Mouse (Mus musculus) urinary bladder, postnatal 14 days (tissue): ENCODE results near the gene Slc22a23.

Experiments
- DNase-seq: peaks from one replicate; pipeline ENCODE4 v3.0.0; 2021; ENCODE audit warnings: low spot score

Slc22a23 gene

DNA sequence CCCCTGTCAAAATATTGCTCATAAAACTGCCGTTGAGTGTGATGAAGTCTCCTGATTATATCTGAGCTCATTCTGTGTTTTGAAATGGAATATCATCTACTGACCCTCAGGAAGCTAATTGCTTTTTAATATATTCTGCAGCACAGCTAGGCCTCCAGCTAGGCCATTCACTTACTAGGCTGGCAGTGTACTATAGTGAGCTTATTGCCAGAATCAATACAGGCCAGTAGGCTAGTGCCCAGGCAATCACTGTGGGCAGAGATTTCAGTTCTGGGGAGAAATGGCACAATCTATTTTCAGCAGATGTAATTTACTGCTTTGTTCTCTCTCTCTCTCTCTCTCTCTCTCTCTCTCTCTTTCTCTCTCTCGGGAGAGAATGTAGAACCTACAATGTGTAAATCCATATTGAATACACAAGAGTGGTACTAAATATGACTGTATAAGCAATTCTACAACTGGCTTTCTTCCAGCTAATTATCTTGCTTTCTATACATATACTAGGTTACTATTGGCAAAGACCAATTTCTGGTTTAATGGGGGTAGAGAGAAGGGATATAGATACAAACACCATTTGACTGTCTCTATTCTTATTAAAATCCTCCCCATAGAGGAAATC lies 75.5 kb downstream of the Slc22a23 start:
- no peak for DNase-seq

DNA sequence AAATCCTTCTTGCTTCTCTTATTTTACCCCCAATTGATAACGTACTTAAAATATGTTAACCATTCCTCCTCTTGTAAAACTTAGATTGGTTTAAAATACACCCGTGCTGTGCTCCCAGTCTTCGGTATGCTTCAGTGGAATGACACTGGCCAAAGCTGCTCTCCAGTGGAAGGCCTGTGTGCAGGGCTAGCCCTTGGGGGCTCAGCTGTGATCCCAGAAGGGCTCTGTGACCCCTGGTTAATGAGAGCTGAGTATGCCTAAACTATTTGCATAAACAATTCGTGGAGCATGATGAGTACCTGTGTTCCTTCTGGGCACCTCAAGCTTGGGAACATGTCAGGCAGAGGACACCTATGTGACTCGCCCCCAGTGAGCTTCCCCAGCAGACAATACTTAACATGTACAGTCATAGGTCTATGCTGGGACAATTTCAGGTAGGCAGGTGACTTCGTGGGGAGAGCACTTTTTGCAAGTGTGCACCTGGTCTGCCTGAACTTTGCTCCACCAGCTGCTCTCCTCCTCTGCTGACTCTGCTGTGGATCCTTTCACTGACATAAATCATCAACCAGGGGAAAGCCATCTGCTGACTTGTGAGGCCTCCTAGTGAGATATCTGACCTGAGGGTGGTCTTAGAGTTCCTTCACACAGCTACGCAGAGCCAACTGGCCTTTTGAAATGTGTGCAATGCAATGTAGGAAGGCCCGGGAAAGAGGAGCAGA lies 77.9 kb downstream of the Slc22a23 start:
- no peak for DNase-seq

DNA sequence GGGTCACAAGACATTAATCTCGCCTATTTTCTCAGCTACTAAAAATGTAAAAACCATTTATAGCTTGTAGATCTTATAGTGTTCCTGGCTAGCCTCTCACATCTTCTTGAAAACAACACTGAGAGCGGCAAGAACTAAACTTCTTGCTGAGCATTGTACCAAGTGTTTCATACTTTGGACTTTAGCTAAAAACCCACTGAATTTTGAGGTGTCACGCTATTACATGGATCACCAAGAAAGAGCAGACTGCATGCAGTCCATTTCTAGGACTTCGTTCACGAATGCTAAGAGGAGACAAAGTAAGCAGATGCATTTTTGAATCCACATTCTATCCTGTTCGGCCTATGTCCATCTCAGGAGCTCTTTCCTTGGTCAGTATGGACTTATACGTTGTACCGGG lies 78.9 kb downstream of the Slc22a23 start:
- DNase-seq: no peak

DNA sequence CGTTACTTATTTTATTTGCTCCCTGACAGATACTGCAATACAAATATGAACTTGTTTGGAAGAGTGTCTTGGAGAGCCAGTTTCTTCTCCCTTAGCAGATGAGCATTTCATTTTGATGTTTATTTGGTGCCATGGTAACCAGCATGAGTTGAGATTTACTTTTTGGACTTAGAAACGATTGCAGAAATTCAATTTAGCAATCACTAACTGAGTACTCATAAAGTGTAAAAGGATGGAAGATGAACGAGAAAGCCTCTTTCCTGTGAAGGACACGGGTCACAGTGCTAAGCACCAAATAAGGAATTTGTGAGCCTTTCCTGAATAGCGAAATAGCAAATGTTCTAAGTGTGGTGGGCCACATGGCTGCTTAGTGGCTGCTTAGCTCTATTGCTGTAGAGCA lies 79.4 kb downstream of the Slc22a23 start:
- no peak for DNase-seq

DNA sequence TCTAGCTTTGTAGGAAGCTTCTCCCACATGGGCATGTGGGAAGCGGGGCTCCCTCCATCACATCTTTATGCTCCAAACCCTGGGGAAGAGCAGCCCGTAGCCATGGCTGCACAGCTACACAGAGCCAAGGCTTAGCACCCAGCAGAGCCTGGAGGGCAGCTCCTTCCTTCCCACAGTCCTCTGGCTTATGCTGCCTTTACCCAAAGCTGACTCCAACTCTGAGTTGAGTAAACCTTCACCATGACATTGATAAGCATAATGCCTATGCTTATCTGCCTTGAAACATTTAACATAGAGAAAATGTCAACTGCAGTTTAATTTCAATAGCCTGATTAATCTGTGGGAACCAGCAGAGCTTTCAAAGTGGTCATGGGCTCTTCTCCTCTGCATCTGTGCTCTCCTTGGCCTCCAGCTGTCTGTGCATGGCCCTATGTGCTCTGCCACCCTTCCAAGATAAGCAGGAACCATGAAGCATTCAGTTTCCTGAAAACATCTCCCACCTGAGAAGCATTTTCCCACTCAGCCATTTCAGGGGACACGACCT lies 79.9 kb downstream of the Slc22a23 start:
- DNase-seq: no peak

DNA sequence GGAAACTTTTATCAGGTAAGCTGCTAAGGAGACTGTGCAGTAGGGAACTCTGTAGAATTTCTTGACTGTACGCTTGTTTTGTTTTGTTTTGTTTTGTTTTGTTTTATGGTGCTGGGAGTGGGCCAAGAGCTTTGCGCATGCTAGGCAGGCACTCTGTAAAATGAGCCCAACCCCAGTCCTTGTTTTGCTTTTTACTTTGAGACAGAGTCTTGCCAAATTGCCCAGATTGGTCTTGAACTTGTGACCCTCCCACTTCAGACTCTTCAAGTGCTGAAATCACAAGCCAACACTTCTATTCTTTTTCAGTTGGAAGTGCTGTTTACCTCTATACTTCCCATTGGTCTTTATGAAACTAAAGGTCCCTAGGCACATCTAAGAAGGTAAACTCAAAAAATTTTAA lies 80.5 kb downstream of the Slc22a23 start:
- no peak for DNase-seq

DNA sequence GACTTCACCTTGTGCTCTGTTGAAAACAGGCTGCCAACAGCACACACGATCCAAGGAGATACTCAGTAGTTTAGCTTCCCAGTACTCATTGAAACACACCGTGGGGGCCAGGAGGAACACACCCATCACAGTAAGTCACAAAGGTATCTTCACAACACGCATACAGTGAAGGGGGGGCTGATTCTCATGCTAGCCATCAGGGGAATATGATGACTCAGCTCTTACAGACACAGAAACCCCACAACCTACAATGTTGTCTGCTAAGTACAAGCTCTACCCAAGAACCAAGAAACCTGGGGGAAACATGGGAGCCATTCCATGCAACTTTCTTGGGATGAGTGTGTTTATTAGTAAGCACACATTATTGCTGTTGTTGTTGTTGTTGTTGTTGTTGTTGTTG lies 86.2 kb downstream of the Slc22a23 start:
- DNase-seq: no peak

DNA sequence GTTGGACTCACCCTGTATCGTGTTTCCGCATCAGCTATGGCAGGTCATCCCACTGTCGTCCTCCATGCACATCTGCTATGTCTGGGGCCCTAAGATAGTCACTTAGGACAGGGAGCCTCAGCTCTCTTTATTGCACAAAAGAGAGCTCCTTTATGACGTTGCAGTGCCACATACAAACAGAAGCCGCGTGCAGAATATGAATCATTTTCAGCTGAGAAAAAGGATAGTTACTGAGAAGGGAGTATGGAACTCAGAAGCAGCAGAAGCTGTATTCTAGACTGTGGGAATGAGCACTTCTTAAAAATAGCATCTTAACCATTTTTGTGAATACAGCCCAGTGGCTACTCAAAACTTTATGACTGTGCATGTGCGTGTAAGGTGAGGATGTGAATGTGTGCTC lies 87.8 kb downstream of the Slc22a23 start:
- no peak for DNase-seq

DNA sequence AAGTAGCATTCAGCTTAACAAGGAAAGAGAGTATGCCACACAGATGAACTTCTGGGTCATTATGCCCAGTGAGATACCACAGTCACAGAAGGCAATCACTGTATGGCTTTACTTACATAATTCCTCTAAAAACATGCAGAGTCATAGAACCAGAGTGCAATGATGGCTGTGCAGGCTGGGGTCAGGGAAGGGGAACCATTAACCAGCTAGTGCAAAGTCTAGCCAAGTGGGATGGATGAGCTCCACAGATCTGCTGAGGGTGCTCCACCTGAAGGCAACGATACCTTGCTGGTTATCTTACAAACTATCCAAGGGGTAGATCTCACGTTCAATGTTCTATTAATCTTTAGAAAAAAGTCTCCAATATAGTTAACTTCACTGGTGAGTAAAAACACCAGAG lies 88.3 kb downstream of the Slc22a23 start:
- DNase-seq: no peak

DNA sequence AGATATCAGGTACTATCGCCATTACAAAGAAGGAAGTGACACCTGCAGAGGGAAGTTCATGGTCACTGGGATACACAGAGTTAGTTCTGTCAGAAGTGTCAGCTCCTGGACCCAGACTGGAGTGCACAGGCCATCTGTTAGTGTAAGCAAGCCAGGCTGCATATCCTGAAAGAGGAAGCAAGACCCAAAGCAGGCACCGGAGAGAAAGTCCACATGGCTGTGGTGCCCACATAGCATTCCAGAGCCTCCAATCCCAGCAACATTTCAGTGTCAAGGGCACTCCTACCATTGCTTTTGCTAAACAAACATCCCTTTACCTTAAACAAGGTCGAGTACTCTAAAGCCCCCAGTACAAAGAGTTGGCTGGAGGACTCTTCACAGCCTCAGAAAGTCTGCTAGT lies 89.7 kb downstream of the Slc22a23 start:
- no peak for DNase-seq

DNA sequence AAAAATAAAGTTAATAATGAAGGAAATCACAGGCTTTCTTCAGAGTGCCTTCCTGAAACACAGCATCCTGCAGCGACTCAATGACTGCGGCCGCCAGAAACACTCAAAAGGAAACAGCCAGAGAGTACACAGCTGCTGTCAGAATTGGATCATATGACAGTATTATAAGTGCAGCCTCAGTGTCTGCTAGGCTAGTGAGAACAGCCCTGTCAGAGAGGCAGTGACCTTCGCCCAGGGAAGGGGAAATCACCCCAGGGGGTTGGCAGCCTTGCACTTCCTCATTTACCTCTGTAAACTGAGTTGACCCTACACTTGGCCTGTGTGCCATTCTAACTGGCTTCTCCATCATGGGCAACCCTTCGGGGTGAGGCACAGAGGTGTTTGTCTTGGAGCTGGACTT lies 90.3 kb downstream of the Slc22a23 start:
- no peak for DNase-seq

DNA sequence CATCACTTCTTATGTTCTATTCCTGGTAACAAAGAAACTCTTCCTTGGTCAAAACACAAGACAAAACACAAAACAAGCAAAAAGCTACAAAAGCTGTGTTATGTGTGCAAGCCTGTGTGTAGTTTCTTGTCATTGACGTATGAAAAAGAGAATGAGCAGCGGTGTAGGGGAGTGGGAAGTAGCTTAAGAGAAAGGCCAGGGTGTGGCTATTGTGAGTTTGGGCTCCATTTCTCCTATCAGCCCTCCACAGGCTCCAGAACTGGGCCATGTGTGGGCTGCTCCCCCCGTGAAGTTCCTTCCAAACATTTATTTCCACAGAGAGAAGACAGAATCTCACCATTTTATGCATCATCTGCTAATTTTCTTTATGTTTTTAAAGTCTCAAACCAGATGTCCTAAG lies 91.2 kb downstream of the Slc22a23 start:
- DNase-seq: no peak

DNA sequence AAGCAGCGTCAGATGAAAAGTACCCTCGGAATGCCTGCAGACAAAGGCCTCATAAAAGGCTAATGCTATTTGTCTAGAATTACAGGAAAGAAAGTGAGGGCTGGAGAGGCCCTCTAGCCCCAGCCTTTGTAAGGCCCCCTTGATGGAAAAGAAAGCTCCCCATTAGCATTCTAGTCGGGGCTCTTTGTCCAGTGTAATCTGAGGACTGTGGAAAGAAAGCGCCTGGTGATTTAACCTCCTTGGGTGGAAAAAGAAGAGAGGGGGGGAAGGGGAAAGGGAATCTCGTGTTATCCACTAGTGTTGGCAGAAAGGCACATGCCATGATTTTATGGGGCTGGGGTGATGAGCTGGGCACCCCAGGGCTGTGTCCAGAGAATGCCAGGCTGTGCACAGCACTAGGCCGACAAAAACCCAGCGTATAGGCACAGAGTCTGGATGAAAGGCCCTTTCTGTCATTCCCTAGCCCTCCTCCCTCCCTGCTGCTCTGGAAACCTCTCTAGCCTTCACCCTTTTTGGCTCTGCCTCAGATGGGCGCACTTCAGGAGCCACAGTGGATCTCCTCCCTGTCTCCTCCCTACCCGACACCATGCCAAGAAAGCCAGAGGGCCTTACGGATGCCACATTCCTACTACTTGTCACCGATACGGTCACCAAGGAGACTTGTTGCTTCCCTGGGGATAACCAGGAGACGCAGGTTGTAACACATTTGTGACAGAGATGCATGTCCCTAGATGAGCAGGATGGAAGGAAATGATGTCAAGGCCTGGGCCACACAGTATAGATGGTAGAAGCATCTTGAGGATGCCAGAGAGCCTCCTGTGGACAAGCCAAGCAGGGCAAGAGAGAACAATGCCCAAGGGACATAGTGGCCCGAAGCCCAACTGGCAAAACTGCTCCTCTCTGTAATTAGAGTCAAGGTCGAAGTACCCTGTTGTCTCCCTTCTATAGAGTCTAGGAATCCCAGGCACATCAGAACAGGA lies 95.8 kb downstream of the Slc22a23 start:
- no peak for DNase-seq

DNA sequence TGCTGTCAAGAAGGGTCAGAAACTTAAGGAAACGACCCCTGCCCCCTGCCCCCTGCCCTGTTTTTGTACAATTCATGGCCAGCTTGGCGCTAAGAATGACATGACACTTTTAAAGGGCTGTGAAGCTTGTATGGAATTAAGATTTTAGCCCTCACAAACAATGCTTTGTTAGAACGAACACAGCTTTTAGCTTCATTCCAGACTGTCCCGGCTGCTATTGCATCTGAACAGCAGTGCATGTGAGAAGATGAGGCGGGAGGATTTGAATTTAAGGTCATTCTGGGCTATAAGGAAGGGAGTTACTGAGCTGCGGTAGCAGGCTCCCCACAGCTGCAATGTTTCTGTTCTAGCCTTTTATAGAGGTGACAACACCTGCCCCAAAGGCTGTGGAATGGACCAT lies 96.9 kb downstream of the Slc22a23 start:
- DNase-seq: no peak

DNA sequence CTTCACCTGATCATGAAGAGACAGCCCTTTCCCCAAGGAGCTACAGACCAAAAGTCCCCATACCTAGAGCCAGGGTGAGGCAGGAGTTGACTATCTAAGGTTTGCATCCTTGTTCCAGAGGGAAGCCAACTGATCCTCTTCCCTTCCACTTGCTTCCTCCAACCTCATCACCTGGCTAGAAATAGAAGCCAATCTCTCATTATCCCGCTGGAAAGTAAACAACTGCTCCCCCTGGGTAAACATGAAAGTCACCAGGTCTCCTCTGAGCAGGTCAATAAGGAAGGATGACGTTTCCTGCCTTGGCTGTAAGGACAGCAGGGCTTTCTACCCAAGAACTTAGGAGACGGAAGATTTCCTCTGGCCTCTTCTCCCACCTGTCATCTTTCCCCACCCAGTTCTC lies 98.2 kb downstream of the Slc22a23 start:
- no peak for DNase-seq

DNA sequence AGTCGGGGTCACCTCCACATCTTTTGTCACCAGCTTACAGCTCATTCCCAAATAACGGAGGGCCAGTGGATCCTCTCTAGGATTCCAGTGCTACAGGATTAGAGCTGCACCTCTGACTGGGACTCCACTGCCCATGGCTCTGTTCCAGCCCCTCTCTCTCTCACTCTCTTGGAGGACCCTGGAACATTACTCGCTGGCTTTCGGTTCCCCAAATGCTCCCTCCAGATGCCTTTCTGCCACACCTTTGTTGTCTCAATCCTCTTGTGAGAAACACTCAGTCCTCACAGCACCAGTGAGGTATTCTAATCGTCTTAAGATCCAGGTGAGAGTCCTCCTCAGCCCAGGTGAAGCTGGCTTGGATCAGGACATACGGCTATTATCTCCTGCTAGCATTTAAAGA lies 99.8 kb downstream of the Slc22a23 start:
- DNase-seq: no peak

DNA sequence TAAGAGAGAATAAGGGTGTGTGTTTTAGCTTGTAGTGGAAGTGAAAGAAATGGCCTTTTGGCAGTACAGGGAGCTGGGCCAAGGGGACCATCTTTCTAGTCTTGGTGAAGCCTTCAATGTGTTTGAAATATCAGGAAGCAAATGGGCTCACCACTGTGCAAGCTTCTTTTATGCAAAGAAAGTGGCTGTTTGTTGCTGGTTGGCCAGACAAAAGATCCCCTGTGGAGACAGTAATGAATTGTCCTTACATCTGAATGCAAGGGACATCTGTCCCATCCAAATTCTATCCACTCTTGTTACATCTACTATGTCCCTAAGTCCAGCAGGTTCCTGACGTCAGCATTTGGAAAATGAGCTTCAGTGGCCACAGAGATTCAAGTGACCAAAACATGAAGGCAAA lies 100.8 kb downstream of the Slc22a23 start:
- no peak for DNase-seq

DNA sequence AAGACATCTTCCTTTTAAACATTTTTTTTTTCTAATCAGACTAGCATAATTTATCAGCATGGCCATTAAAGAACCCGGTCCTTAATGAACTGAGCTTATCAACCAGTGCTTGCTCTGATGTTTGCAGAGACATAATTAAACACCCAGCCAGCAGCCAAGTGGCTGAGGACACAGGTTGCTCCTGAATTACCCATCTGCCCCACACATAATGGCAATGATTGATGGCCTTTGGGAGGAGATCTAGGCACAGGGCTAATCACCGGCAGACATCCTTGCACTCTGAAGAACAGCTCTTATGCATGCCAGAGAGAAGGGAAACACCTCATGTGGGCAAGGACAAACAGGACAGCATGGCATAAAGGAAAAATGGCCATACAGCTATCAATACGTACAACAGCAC lies 102.8 kb downstream of the Slc22a23 start:
- no peak for DNase-seq

DNA sequence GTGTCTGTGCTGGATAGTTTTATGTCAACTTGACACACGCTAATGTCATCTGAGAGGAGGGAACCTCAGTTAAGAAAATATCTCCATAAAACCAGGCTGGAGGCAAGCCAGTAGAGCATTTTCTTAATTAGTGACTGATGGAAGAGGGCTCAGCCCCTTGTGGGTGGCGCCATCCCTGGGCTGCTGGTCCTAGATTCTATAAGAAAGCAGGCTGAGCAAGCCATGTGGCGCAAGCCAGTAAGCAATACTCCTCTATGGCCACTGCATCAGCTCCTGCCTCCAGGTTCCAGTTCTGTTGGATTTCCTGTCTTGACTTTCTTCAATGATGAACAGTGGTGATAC lies 104.9 kb downstream of the Slc22a23 start:
- DNase-seq: no peak

DNA sequence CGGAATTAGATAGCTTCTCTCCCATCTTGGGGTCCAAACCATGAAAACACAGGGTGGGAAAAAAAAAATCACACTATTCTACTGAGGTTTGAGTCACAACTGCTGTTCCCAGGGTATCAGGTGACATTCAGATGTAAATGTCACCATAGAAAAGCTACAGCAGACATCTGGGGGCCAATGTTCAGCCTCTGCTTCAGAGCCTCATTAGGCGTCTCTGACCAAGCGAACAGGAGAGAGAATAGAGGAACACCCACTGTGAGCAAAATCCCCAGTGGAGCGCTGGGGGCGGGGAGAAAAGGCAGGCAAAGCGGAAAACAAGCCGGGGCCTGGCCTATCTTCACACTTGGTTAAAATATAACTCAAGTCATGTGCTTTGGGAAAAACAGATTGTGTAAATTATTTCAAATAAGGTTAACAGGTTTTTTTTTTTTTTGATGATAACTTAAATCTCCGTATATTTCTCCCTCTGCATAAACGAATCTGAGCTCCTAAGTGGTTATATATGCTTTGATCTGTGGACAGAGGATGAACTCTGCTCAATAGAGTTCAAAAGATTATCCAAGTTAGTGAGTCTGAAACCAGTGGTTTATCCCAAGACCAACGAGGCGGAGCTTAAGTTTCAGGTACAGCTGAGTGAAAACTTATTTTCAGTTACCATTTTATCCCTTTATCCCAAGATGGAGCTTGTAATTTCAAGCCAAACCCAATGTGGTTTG lies 105.5 kb downstream of the Slc22a23 start:
- DNase-seq: peak; percentile 36

DNA sequence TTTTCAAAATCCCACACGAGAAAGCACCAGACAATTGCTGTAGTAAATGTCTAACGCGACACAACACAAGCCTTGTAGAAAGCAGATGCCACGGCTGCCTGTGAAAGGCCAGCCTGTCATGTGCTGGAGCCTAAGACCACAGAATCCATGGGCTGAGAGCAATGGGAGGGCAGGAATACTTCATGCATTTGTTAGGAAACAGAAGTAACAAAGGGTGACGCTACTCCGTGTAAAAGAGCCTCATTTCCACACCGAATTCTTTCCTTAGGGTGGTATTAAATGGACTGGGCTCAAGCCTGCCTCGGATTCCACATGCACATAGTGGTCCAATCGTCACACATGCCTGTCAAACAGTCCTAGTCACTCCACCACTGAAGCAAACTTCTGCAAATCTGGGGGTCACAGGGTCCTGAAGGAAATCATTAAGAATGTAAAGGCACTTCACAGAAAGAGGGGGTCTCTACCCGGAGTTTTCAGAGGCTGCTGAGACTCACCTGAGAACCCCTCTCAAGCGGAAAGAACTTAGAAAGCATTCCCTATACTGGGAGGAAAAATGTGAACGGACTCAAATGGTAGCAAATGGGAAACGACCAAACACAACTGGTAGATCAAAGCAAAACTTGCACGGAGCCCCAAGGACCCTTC lies 106.2 kb downstream of the Slc22a23 start:
- DNase-seq: no peak

DNA sequence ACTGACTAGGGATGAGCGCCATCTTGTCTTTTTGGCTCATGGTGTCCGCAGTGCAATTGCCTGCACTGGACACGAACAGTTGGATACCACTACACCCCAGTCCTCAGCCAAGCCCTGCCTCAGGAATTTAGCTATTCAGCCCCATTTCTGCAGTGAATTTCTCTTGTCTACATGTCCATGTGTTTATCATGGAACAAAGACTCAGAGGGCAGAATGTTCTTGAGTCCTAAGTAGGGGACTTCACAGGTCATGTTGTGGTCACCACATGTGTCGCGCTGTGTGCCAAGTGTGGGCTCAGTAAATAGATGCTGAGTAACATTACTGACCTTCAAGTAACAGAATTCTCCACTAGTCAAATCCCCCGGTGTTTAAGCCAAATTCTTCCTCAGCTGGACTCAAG lies 109.9 kb downstream of the Slc22a23 start:
- no peak for DNase-seq
